8 mouse cellular contexts compared by ENCODE assay signal in the genomic region with DNA sequence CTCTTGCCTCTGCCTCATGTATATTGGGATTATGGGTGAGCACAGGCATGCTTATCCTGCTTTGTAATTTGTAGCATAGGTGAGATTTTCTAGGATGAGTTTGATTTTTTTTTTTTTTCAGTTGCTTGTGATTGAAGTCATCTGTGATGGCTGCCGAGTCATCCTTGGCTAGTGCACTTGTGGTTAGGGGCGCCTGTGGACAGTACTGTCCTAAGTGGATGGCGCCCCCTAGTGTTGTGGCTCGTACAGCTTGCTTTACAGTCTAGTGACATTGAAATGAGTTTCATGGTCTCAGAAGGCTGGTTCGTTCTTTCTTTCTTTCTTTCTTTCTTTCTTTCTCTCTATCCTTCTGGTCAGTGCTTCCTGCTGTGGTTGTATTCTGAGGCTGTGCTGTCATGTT. TPM values are rescaled to one million over a fixed set of nuclear protein-coding genes. Genes with fewer than 3 reads are reported as not detected.
DNase-seq lines count a peak whose midpoint lies in the region; ATAC-seq and TF ChIP-seq lines count a peak whose summit lies in the region.

No protein-coding gene starts in this region.

- intact Hi-C loops in left cerebral cortex, adult 2 months (cut with DNase I): loop anchor here (2.0 kb wide), 2 partner anchors 70 to 116 kb away; no protein-coding TSS in a partner anchor

- no peak for TF ChIP-seq EP300 in liver, postnatal 0 days (IDR thresholded peaks at IDR 0.05; ENCODE audit: low read depth)

- no peak for ATAC-seq in cerebellum, adult (ENCODE audit: insufficient number of reproducible peaks, low FRiP score, low TSS enrichment)
- no peak for ATAC-seq in liver, postnatal 0 days

- H3K27me3 ChIP-seq in liver, postnatal 0 days (ENCODE audit: insufficient read depth, low read length): no peaks in the 10 kb centered on the region

- WGBS in liver, postnatal 0 days (ENCODE audit: insufficient replicate concordance): 36% methylated on average over 5 of the region's 5 CpGs

- H3K36me3 ChIP-seq in liver, postnatal 0 days (replicated peaks; ENCODE audit: insufficient read depth, low read length): no peaks in the 10 kb centered on the region

- H3K9me3 ChIP-seq in liver, postnatal 0 days (ENCODE audit: low read length): no peaks in the 10 kb centered on the region

- DNase-seq in cerebellum, adult 11 months: peak; percentile 57
- peak; percentile 55 to 68 for DNase-seq in left cerebral cortex, adult 2 months (ENCODE audit: extremely low spot score in 1 of 2, low spot score in 2 of 2)
- DNase-seq in left cerebral cortex, adult 8-10 months (ENCODE audit: low spot score in 2 of 2): no peak
- peak; percentile 45 for DNase-seq in adipocyte (ENCODE audit: low spot score)
- DNase-seq in embryo, embryonic 11 days: peak; percentile 82
- peak; percentile 54 for DNase-seq in liver, postnatal 0 days
- DNase-seq in thymus, postnatal 14 days: peak; percentile 72

- H3K27ac ChIP-seq in left cerebral cortex, adult 2 months: no peak overlapping the region
- H3K27ac ChIP-seq in liver, postnatal 0 days (ENCODE audit: low read depth): no peak overlapping the region

- no peak overlapping the region for H3K9ac ChIP-seq in liver, postnatal 0 days (replicated peaks)

- H3K4me3 ChIP-seq in left cerebral cortex, adult 2 months: no peak overlapping the region
- no peak overlapping the region for H3K4me3 ChIP-seq in liver, postnatal 0 days (ENCODE audit: low read depth, low read length)

- no peaks in the 10 kb centered on the region; the same call in 1 of the 2 replicates for H3K4me1 ChIP-seq in liver, postnatal 0 days (ENCODE audit: insufficient read depth)

- no peak overlapping the region for H3K4me2 ChIP-seq in liver, postnatal 0 days (ENCODE audit: low read depth, low read length)

- peak; percentile 73 for TF ChIP-seq CTCF in left cerebral cortex, adult 2 months (IDR thresholded peaks at IDR 0.05)
- TF ChIP-seq CTCF in liver, postnatal 0 days (IDR thresholded peaks at IDR 0.05; ENCODE audit: low read depth): peak; percentile 62

RNA-seq across cellular contexts. Expression of gene Rptor, which starts 16.1 kb away (rescaled TPM):
- total RNA-seq in left cerebral cortex, adult 2 months (2021): 10 to 100 TPM; 64.2 to 70.0 TPM
- total RNA-seq in left cerebral cortex, adult 8-10 months (2022): 10 to 100 TPM; 57.5 to 65.0 (median 61.0) TPM
- polyA plus RNA-seq in liver, postnatal 0 days (2015; fragmentation: Nextera tagmentation; extraction: Ambion mirVana): 3.1 TPM in 2 replicates

Comparison
In these comparisons a context has a peak if more than half of its experiments do, and no peak if none do; other contexts are left out.
1. DNase-seq: peak in cerebellum, adult 11 months (single experiment), left cerebral cortex, adult 2 months (2 of 2), adipocyte (single experiment), embryo, embryonic 11 days (single experiment), liver, postnatal 0 days (single experiment) and thymus, postnatal 14 days (single experiment); none in left cerebral cortex, adult 8-10 months (0 of 2).